Mouse (Mus musculus) gastrocnemius, postnatal 14 days (tissue): ENCODE results near the gene Ece1. TPM values are rescaled to one million over a fixed set of nuclear protein-coding genes. Genes with fewer than 3 reads are reported as not detected.
A peak's percentile ranks its signal among the peaks of the same experiment; 100 is the strongest.

Source experiments
- DNase-seq: peaks from one replicate; pipeline ENCODE4 v3.0.0; 2021; ENCODE audit warnings: mixed read lengths
- intact Hi-C: fragments of 180-260 bp; cut with DNase I; formaldehyde crosslinking; loops from one replicate; pipeline ENCODE4 v1.15.1; 2025; ENCODE audit warnings: low total_unique reads
- total RNA-seq, 2 experiments: library from RNA; stranded (reverse); gene quantifications; 2 replicates each; pipeline ENCODE4 v1.2.3; 2021

Ece1 gene
- total RNA-seq, 2 experiments from 2014 or later, result 50.0 to 57.7 TPM

DNA sequence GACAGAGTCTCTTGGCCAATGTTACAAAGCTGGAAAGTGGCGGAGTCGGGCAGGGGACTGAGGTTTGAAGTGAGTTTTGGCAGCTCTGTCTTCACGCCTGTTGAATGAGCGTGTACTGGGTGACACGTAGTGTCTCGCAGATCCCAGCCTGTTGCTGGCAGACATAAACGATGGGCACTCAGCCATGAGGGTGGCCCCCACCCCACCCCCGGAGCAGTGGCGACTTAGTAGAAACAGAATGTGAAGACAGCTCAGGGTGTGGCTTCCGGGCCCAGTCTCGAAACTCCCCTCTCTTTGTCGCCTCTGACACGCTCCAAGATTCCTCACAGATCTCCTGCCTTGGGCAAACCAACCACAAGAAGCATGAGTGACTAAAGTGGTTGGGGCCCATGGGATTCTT lies 45.9 kb downstream of the Ece1 start:
- intact Hi-C loops, result loop anchor here (5.0 kb wide), 1 partner anchor 39 kb away; no protein-coding TSS in a partner anchor
- DNase-seq, result peak; percentile 56

DNA sequence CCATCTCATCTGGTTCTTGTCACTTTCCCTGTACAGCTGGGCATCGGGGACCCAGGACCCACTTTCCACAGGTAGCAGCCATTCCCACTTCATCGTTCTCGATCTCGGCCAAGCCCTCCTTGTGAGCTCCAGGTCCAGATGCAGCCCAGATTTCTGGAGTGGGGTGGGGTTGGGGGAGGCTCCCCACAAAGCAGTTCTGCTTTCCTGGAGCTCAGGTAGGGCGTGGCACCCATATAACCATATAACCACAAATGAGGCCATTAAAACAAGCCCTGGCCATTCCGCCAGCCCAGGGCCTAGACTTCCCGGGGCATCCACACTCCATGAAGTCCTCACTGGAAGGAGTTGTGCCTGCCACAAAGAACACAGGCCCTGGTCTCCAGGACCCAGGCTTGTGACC lies 46.5 kb downstream of the Ece1 start:
- DNase-seq, result no peak
- intact Hi-C loops, result loop anchor here (5.0 kb wide), 1 partner anchor 39 kb away; no protein-coding TSS in a partner anchor

DNA sequence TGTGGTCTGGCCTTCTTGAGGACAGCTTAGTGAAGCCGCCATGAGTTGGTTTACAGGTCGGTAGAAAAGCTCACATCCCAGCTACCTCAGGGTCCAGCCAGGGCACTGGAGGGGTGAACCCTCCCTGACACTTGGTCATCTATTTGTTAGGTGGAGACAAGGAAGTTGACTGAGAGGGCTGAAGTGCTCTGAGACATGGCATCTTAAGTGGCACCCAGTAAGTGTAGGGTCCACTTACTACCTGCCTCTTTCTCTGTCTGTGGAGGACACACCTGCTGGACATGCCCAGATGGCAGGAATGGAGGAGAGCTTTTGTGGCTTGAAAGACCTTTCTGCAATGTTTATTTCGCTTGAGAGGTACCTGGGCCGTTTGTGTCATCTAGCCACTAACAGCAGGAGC lies 46.9 kb downstream of the Ece1 start:
- no peak for DNase-seq
- intact Hi-C loops, result loop anchor here (5.0 kb wide), 1 partner anchor 38 kb away; no protein-coding TSS in a partner anchor

DNA sequence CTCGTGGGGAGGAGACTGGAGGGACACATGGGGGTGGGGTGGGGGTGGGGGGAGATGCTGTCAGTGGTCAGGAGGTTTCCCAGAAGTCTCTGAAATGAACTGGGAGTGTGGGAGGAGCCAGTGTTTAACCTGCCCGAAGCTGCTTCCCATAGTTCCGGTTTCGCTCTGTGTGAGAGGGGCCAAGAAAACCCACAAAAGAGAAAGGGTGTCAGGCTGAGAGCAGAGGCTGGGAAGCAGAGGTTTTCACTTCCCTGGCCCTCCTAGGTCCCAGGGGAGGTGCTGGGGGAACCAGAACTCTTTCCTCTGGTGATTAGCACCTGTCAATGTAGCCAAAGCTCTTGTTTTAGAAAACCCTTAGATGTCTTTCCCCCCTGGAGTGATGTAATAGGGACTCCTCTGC lies 47.4 kb downstream of the Ece1 start:
- no peak for DNase-seq
- intact Hi-C loops, result loop anchor here (5.0 kb wide), 1 partner anchor 38 kb away; no protein-coding TSS in a partner anchor

GRCm38 (mm10) chr4:137910382-137911009 lies 48.5 kb downstream of the Ece1 start:
- intact Hi-C loops, result no loop called here
- peak; percentile 43 for DNase-seq

DNA sequence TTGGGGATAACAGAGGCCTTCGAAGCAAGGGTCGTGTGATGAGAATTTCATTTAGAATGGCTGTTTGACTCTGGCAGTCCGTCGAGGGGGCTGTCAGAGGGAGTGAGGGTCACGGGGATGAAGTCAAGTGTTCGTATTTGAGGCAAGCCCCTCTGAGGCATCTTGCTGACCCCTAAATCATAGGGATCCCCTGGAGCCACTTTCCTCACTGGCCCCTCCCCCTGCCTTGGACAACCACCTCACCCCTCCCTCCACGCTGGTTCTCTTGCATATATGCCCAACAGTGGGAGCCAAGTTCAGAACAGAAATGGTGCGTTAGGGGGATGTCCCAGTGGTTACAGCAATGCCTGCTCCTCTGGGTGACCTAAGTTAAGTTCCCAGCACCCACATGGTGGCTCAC lies 49.6 kb downstream of the Ece1 start:
- intact Hi-C loops, result no loop called here
- DNase-seq, result no peak

- intact Hi-C loops, result no loop called here
- DNase-seq, result no peak
Measured at GRCm38 (mm10) chr4:137912768-137913305, 50.8 kb downstream of the Ece1 start.

DNA sequence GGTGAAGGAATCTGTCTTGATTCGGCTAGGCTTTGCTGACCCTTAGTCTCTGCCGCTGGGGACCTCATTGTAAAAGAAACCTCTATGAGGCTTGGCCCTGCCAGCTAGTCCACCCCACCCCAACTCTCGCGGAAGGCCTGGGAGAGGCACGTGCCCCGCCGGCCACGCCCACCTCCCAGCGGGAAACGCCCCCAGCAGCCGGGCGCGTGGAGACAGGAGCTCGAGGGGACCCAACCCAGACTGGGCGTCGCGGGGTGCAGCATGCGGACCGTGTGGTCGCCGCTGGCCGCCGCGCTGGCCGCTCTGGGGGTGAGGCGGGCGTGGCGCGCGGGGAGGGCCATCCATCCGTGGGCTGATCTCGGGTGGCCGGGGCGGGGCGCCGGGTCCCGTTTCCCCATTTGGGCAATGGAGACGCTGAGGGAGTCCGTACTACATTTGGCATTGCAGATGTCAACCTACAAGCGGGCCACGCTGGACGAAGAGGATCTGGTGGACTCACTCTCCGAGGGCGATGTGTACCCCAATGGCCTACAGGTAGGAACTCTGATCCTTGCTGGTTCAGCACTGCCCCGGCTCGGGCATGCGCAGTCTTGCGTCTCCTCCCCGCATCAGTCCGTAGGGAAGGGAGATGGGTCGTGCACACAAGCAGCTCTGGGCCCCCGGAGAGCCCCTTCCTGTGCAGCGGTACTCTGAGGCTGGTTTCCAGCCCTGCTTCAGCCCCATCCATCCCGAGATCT lies 51.5 kb downstream of the Ece1 start:
- intact Hi-C loops, result no loop called here
- DNase-seq, result peak; percentile 86

DNA sequence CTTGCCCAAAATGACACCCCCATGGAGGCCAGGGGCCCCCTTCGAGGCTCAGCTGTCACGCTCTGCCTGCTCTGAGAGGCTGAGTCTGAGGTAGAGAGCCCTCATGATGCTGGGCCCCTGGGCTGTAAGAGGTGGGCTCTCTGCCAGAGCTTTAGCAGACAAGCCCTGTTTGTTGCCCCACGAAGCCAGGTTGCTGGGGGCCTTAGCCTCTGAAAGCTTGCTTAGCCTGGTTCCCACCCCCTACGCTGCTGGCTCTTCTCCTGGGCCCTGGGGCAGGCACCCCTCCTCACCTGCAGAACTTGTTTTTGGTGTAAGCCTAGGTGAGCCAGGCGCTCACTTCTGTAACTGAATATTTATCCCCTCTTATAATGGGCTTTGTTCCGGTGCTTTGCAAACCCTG lies 55.6 kb downstream of the Ece1 start:
- no peak for DNase-seq
- intact Hi-C loops, result no loop called here

- intact Hi-C loops, result no loop called here
- no peak for DNase-seq
Measured at GRCm38 (mm10) chr4:137918559-137918958, 56.5 kb downstream of the Ece1 start.

GRCm38 (mm10) chr4:137919116-137919515 lies 57.1 kb downstream of the Ece1 start:
- intact Hi-C loops, result no loop called here
- DNase-seq, result no peak

DNA sequence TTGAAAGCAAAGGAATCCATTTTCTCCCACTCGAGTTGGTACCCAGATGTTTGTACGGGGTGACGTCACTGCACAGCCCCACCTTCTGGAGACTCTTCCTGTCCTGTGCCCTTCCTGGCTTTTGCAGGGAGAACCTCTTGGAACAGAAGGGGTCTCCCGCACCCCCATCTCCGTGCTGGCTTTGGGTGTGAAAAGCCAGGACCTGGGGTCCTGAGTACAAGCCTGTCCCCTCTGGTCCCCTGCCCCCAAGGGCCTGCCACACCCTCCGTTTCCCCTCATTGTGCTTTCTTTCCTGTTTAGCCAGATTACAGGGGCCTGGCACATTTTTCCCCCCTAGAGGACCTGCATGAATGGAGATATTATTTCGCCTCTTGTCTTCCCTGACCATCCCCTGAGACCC lies 58.0 kb downstream of the Ece1 start:
- peak; percentile 19 for DNase-seq
- intact Hi-C loops, result no loop called here

DNA sequence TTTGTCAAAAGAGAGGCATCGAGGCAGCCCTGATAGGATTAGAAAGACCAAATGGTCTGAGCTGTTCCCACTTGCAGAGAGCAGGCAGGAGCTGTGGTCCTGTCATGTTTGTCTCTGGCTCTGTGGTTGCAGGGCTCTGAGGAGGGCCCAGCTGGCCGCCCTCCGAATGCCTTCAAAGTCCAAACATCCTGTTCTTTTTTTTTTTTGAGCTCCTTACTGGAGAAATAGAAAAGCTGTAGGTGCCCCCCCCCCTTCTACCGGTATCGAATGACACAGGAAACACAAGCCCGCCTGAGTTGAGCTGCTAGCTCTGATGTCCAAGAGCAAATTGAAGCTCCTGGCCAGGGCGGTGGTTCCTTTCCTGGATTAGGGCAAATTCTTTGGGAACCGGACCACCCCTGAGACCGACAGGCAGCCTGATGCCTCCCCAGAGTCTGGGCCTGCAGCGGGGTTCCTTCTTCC lies 58.5 kb downstream of the Ece1 start:
- intact Hi-C loops, result no loop called here
- DNase-seq, result peak; percentile 22

- intact Hi-C loops, result no loop called here
- no peak for DNase-seq
Measured at GRCm38 (mm10) chr4:137921510-137921909, 59.5 kb downstream of the Ece1 start.

DNA sequence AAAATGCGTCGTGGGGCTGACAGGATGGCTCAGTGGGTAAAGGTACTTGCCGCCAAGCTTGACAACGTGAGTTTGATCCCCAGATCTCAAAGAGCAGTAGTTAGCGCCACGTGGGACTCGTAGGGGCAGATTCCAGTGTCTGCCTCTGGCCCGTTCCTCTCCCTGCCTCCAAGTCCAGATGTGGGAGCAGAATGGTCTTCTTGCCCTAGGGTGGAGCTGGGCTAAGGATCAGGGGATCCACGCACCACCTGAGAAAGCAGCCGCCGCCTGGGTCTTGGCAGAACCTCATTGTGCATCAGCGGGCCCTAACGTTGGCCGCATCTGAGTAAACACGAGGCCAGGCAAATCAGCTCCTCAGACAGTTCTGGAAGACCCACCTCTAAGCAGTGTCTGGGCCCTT lies 61.0 kb downstream of the Ece1 start:
- intact Hi-C loops, result no loop called here

GRCm38 (mm10) chr4:137925176-137925575 lies 63.1 kb downstream of the Ece1 start:
- DNase-seq, result no peak
- intact Hi-C loops, result no loop called here

More for the DNA sequence above, 61.0 kb downstream of the Ece1 start:
- DNase-seq, result peak; percentile 22

GRCm38 (mm10) chr4:137926161-137926560 lies 64.1 kb downstream of the Ece1 start:
- DNase-seq, result peak; percentile 23
- intact Hi-C loops, result no loop called here

DNA sequence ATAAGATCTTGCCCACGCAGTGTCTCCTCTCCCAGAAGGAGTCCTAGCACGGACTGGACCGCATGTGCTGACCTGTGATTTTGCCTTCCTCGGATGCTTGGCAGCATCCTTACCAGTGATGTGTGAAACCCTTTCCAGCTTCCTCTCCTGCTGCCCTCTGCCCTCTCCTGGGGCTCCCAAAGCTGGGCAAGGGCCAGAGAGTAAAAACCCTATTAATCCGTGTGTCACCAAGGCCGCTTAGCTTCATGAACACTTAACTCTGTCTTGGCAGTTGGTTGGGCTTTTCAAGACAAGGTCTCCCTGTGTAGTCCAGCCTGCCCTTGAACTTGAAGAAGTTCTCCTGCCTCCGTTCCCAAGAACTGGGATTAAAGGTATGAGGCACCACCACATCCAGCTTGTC lies 65.1 kb downstream of the Ece1 start:
- no peak for DNase-seq
- intact Hi-C loops, result no loop called here

- no peak for DNase-seq
- intact Hi-C loops, result no loop called here
Measured at GRCm38 (mm10) chr4:137927741-137928535, 65.9 kb downstream of the Ece1 start.

DNA sequence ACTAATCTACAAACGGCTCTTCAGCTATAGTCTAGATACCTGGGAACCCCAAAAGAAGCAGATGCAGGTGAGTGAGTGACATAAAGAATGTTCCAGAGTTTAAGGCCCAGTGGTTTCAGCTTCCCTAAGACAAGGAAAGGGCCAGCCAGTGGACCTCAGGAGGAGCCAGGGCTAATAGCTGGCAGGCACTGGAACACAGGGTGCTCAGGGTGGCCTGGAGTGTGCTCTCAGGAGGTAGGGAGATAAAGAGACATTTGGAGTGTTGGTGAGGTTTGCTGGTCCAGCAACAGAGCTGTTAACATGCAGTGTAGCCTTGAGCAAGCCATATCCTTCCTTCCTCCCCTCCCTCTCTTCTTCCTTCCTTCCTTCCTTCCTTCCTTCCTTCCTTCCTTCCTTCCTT lies 66.8 kb downstream of the Ece1 start:
- DNase-seq, result no peak
- intact Hi-C loops, result no loop called here
